Mouse (Mus musculus) ES-Bruce4 (cell line): ENCODE data around the gene Wdr90.

Experiments used
- CTCF ChIP-seq: IDR thresholded peaks from one replicate; pipeline ENCODE4 v1.8.1; 2011; ENCODE audit warnings: low read depth, low read length
- EP300 ChIP-seq: IDR thresholded peaks from 2 replicates; pipeline ENCODE4 v1.6.1; 2011; ENCODE audit warnings: low read depth, low read length; ENCODE audit not compliant: insufficient read depth
- POLR2A ChIP-seq: IDR thresholded peaks from one replicate; pipeline ENCODE4 v1.8.1; 2011; ENCODE audit warnings: low read length; ENCODE audit not compliant: insufficient read depth

GRCm38 (mm10) chr17:25796211-25796771 is 65.0 kb downstream of the Wdr90 start:
- TF ChIP-seq CTCF (no peak), EP300 (no peak), POLR2A (no peak)
